Mouse (Mus musculus): ENCODE data around the gene Lce1d. TPM values are rescaled to one million over a fixed set of nuclear protein-coding genes. Genes with fewer than 3 reads are reported as not detected.

Lce1d gene
- total RNA-seq (2023), result not detected in 2 replicates

DNA sequence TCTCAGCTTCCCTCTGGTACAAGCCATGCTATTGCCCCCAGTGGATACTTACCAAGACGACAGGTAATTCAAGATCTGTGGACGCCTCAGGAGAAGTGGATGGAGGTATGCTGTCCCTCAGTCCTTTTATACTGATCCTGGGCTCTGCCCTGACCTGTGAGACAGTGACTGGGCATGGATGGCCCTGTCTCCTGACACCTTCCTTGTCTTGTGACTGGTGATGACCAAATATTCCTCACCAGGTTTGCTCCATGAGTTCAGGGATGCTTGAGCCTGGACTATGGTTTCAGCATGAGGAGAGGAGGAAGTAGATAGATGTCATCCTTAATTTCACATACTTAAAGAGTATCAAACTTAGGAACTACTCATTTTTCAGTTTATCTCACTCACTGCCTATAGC, at the start of gene Lce1d:
TSS of gene Lce1d (minus strand) at position 101 of the 400 bp plus-strand sequence.

DNA sequence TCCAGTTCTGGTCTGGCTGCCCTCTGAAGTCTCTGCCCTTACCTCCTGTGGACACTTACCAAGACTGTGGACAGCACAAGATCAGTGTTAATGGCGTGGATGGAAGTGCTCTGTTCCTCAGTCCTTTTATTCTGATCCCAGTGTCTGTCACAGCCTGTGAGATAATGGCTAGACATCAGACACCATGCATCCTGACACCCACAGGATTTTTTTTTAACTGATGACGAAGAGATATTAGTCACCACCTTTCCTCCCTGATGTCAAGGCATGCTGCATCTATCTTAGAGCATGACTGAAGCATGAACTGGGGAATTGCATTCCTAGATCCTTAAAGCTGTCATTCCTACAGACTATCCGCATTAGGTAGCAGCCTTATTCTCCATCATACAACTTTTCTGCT, 33.2 kb upstream of the Lce1d start, which contains the start of gene Lce1f:
TSS of gene Lce1f (minus strand) at position 101 of the 400 bp plus-strand sequence.

GRCm38 (mm10) chr3:92708974-92709373, 22.0 kb upstream of the Lce1d start, which contains the start of gene Lce1e:
TSS of gene Lce1e (minus strand) at chr3:92709074.

GRCm38 (mm10) chr3:92678947-92679346, 8.1 kb downstream of the Lce1d start, which contains the start of gene Lce1c:
TSS of gene Lce1c (plus strand) at chr3:92679247.

GRCm38 (mm10) chr3:92670215-92670614, 16.8 kb downstream of the Lce1d start, which contains the start of gene Lce1a2:
TSS of gene Lce1a2 (minus strand) at chr3:92670315.

DNA sequence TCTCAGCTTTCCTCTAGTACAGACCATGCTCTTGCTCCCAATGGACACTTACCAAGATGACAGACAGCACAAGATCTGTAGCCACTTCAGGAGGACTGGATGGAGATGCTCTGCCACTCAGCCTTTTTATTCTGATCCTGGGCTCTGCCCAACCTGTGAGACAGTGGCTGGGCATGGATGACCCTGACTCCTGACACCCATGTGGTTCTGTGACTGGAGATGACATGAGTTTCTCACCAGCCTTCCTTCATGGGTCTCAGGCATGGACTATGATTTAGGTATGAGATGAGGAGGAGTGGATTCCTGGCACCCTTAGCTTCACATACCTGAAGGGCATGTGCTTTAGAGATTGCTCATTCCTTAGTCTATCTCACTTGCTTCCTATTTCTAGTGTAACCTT, 30.2 kb downstream of the Lce1d start, which contains the start of gene Lce1b:
TSS of gene Lce1b (minus strand) at position 101 of the 400 bp plus-strand sequence.

GRCm38 (mm10) chr3:92648207-92648606, 38.8 kb downstream of the Lce1d start, which contains the start of gene Lce1a1:
TSS of gene Lce1a1 (minus strand) at chr3:92648307.

Other genes with a start within 250 kb of the Lce1d start
- not detected in 2 replicates for gene Sprr1b, start 248.4 kb downstream of the Lce1d start, total RNA-seq (2023)
- not detected in 2 replicates for gene Sprr3, start 228.5 kb downstream of the Lce1d start, total RNA-seq (2023)
- not detected in 2 replicates for gene Sprr1a, start 201.3 kb downstream of the Lce1d start, total RNA-seq (2023)
- not detected in 2 replicates for gene Sprr4, start 186.7 kb downstream of the Lce1d start, total RNA-seq (2023)
- gene 2310046K23Rik, start 152.7 kb downstream of the Lce1d start, total RNA-seq (2023), result not detected in 2 replicates
- not detected in 2 replicates for gene Ivl, start 113.5 kb downstream of the Lce1d start, total RNA-seq (2023)
- gene Smcp, start 98.2 kb downstream of the Lce1d start, total RNA-seq (2023), result not detected in 2 replicates
- gene 2210017I01Rik, start 79.7 kb downstream of the Lce1d start, total RNA-seq (2023), result not detected in 2 replicates
- gene Lce6a, start 65.5 kb downstream of the Lce1d start, total RNA-seq (2023), result not detected in 2 replicates
- gene Lce1a1, start 38.9 kb downstream of the Lce1d start, total RNA-seq (2023), result not detected in 2 replicates
- not detected in 2 replicates for gene Lce1b, start 30.3 kb downstream of the Lce1d start, total RNA-seq (2023)
- gene Lce1a2, start 16.9 kb downstream of the Lce1d start, total RNA-seq (2023), result not detected in 2 replicates
- not detected in 2 replicates for gene Lce1c, start 8.0 kb downstream of the Lce1d start, total RNA-seq (2023)
- not detected in 2 replicates for gene Lce1e, start 21.9 kb upstream of the Lce1d start, total RNA-seq (2023)
- gene Lce1f, start 33.1 kb upstream of the Lce1d start, total RNA-seq (2023), result not detected in 2 replicates
- gene Gm38119, start 51.9 kb upstream of the Lce1d start, total RNA-seq (2023), result not detected in 2 replicates
- gene Lce1g, start 65.1 kb upstream of the Lce1d start, total RNA-seq (2023), result not detected in 2 replicates
- gene Lce1h, start 77.9 kb upstream of the Lce1d start, total RNA-seq (2023), result not detected in 2 replicates
- not detected in 2 replicates for gene Lce1i, start 91.7 kb upstream of the Lce1d start, total RNA-seq (2023)
- gene Lce1j, start 103.3 kb upstream of the Lce1d start, total RNA-seq (2023), result not detected in 2 replicates
- not detected in 2 replicates for gene Lce1k, start 120.7 kb upstream of the Lce1d start, total RNA-seq (2023)
- not detected in 2 replicates for gene Kprp, start 140.0 kb upstream of the Lce1d start, total RNA-seq (2023)
- gene Lce1l, start 164.1 kb upstream of the Lce1d start, total RNA-seq (2023), result not detected in 2 replicates
- gene 2310050C09Rik, start 183.0 kb upstream of the Lce1d start, total RNA-seq (2023), result not detected in 2 replicates
- gene Lce3a, start 239.0 kb upstream of the Lce1d start, total RNA-seq (2023), result not detected in 2 replicates
- gene Lce3b, start 245.8 kb upstream of the Lce1d start, total RNA-seq (2023), result not detected in 2 replicates

Data from neutrophil, adult 65 days (primary cell).